Mouse (Mus musculus): Measurements from ENCODE around the gene Vmn1r44. TPM values are rescaled to one million over a fixed set of nuclear protein-coding genes. Genes with fewer than 3 reads are reported as not detected.
"Not testable (repeated sequence)": the region's sequence is repeated elsewhere in the genome, so short reads cannot be mapped to it uniquely, and the experiment has no call there.

Vmn1r44 gene
- total RNA-seq (2022) = not detected

DNA sequence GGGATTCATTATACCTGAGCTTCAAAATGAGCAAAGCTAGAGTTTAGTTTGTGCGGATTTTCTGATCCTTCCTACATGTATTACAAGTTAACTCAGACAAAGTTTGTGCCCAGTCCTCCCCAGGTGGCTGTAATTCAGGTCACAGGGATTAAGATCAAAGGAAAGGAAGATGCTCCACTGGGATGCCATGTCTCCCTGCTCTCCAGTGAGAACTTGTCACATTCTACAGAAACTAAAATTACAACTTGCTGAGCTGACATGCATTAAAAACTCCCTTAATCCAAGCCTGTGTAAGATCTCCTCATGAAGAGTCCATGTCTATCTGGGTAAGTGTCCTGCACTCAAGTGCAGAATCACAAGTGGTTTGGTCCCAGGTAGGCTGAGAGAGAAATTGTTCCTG is at the start of gene Vmn1r44:
TSS of gene Vmn1r44 (plus strand) at position 301 of the 400 bp plus-strand sequence.
- no peak for DNase-seq (ENCODE audit: low spot score in 2 of 2)

DNA sequence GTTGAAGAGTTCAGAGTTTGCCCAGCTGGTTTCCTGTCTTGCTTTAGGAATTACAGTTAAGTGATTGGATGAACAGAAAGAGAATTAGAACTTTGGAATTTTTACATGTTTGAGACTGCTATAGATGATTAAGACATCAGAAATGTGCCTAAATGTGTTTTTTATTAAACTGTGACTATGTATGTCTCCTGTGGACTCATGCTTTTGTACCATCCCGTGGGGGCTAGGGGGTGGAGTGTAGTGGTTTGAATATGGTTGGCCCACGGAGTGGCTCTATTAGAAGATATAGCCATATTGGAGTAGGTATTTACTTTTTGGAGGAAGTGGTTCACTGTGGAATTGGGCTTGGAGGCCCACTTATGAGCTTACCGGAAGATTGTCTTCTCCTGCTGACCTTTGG is 25.9 kb upstream of the Vmn1r44 start:
- no peak for DNase-seq (ENCODE audit: low spot score in 2 of 2)

DNA sequence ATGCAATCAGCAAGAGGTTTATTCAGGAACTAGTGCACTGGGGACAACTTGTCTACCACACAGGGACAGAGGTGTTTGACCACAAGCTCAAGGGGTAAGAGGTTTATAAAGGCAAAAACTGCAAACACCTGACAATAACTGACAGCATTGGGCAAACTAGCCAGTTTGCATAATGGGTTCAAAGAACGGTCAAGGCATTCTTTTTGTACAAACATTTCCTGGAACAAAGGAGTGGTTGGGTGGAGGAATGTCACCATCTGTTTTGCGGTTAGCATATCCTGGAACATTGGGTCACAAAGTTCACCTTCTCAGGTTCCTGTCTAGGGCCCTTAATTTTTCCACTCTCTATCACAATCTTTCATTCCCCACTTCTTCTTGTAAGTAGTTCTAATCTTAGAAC is 23.6 kb upstream of the Vmn1r44 start:
- DNase-seq (ENCODE audit: low spot score in 2 of 2) = no peak

DNA sequence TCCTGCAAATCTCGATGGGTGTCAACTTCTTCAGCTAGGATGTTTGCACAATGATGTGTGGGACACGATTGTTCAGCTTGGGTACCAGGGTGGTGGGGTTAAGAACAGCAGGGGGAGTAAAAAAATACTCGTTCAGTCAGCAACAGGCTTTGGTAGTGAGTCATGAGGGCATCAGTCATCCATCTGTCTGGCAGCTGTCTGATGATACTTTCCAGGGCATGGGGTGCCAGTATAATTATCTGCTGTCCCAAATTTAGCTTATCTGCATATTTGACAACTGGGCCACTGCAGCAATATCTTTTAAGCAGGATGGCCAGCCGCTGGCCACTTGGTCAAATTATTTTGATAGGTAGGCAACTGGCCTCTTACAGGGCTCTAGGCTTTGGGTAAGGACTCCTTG is 19.7 kb upstream of the Vmn1r44 start:
- no peak for DNase-seq (ENCODE audit: low spot score in 2 of 2)

DNA sequence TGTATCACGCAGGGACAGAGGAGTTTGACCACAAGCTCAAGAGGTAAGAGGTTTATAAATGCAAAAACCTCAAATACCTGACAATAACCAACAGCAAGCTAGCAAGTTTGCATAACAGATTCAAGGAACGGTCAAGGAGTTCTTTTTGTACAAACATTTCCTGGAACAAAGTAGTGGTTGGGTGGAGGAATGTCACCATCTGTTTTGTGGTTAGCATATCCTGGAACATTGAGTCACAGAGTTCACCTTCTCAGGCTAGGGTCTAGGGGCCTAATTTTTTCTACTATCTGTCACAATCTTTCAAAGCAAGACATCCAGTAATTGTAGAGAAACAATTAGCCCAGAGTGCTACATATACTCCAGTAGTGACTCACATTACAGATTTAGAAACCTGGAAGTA is 16.2 kb upstream of the Vmn1r44 start:
- no peak for DNase-seq (ENCODE audit: low spot score in 2 of 2)

DNA sequence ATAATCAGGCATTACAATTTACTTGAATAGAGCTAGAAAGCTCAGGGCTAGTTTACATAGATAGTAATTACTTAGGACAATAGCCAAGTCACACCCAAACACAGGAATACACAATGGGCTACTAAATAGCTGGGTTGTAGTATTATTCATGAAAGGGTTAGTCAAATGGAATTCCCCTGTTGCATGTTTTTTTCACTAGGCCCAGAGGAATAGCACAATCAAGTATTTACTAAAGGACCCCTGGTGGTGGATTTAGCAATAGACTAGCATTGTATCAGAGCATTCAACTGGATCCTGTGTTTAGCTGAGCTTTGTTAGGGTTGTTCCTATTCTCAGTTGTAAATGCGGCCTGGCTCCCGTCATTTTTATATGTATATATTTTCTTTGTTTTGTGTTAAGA is 15.5 kb upstream of the Vmn1r44 start:
- DNase-seq (ENCODE audit: low spot score in 2 of 2) = no peak

DNA sequence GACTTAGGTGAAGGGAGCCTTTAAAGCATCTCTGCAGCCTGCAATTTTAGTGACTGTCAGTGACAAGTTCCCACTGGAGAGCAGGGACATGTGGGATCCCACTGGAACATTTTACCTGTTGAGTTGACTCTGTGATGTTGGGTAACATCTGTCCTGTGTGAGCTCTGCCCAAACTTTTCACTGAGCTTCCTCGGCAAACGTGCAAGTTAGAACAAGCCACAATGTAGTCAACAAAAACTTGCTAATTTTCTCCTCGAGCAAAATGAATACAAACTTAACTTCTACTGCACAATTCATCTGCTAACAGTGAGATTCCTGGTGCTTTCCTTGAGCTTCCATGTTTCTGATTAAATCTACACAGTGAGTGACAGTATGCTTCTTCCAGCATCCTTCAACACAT is 7.1 kb upstream of the Vmn1r44 start, which contains the start of the genes Vmn1r42 and Vmn1r43:
TSS of gene Vmn1r42 (minus strand) at position 101 of the 400 bp plus-strand sequence.
TSS of gene Vmn1r43 (minus strand) at position 101 of the 400 bp plus-strand sequence.
- not testable (repeated sequence) for DNase-seq (ENCODE audit: low spot score in 2 of 2)

DNA sequence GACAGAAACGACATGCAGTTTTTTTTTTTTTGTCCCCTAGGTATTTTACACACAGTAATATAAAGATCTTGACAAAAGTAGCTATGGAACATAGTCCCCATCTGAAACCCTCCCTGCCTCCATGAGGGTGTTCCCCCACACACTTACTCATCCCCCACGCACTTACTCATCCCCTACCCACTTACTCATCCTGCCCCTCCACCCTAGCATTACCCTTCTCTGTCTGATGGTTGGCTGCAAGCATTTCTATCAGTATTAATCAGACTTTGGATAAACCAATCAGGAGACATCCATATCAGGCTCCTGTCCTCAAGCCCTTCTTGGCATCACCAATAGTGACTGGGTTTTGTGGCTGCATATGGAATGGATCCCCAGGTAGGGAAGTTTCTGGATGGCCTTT is 6.5 kb upstream of the Vmn1r44 start:
- DNase-seq (ENCODE audit: low spot score in 2 of 2) = no peak

DNA sequence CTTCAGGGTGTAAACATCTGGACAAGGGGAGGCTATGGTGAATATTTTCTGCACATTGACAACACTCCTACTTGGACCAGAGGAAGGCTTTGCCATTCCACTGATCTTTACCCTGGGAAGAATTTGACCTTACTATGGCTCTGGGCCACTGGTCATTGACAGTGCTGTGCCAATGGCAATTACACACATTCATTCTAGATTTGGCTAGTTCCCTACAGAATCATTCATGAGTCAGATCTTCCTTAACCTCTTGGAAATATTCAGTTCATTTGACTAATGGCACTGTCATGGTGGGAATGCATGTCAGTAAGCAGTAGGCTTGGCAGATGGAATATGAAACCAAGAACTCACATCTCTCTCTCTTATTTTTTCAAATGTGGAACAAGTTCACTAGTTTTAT is 2.6 kb upstream of the Vmn1r44 start:
- DNase-seq (ENCODE audit: low spot score in 2 of 2) = no peak

DNA sequence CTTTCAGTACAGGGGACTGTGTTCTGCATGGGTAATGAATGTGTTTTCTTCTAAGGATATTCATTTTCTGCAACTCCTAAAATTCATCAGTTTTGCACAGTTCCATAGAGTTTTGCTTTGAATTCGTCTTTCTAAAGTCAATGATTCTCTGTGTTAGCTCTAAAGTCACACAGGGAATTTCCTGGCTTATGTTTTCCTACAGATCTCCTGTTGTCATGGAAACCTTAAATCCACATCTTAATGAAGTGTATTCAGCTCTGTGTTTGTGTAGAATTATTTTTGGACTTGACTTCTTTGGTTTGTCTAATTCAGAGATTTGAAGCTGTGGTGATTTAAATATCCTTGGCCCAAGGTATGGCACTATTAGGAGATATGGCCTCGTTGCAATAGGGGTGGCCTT is 352 bp downstream of the Vmn1r44 start:
- no peak for DNase-seq (ENCODE audit: low spot score in 2 of 2)

DNA sequence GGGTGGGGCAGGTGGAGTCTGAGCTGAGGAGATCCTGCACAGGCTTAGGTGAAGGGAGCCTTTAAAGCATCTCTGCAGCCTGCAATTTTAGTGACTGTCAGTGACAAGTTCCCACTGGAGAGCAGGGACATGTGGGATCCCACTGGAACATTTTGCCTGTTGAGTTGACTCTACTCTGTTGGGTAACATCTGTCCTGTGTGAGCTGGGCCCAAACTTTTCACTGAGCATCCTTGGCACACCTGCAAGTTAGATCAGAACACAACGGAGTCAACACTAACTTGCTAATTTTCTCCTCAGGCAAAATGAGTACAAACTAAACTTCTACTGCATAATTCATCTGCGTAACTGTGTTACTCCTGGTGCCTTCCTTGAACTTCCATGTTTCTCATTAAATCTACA is 57.0 kb downstream of the Vmn1r44 start, which contains the start of gene Vmn1r45:
TSS of gene Vmn1r45 (minus strand) at position 101 of the 400 bp plus-strand sequence.
- not testable (repeated sequence) for DNase-seq (ENCODE audit: low spot score in 2 of 2)

DNA sequence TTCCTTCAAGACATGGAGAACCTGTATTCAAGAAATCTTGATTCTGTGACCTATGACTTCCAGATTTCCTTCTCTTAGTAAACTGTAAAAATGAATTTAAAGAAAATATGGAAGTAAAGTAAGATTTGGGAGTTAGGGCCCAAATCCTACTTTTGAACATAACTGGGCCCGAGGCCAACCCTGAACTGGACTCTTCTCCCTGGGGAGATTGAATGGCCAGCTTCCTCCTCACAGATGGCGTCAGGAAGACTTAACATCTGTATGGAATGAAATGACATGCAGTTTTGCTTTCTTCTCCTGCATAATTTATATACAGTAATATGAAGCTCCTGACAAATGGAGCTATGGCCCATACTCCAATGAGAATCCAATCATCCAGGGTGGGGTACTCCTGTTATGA is 57.5 kb downstream of the Vmn1r44 start:
- no peak for DNase-seq (ENCODE audit: low spot score in 2 of 2)

Other genes starting within 250 kb of the Vmn1r44 start
- 1 to 10 TPM; 2.9 to 6.3 (median 4.1) TPM for gene Txnrd3, start 239.7 kb upstream of the Vmn1r44 start, total RNA-seq (2022)
- not detected for gene Vmn1r40, start 176.1 kb upstream of the Vmn1r44 start, total RNA-seq (2022)
- gene Vmn1r41, start 142.9 kb upstream of the Vmn1r44 start, total RNA-seq (2022) = not detected
- not detected for gene Vmn1r42, start 7.2 kb upstream of the Vmn1r44 start, total RNA-seq (2022)
- gene Vmn1r43, start 7.2 kb upstream of the Vmn1r44 start, total RNA-seq (2022) = not detected
- not detected for gene Vmn1r45, start 56.9 kb downstream of the Vmn1r44 start, total RNA-seq (2022)
- not detected for gene Vmn1r46, start 85.7 kb downstream of the Vmn1r44 start, total RNA-seq (2022)
- not detected for gene Vmn1r47, start 132.5 kb downstream of the Vmn1r44 start, total RNA-seq (2022)
- gene Vmn1r48, start 153.2 kb downstream of the Vmn1r44 start, total RNA-seq (2022) = not detected
- not detected for gene Vmn1r49, start 194.8 kb downstream of the Vmn1r44 start, total RNA-seq (2022)
- not detected for gene Vmn1r50, start 217.8 kb downstream of the Vmn1r44 start, total RNA-seq (2022)
- gene Vmn1r51, start 238.9 kb downstream of the Vmn1r44 start, total RNA-seq (2022) = not detected

Measured in layer of hippocampus, adult 8-10 months (tissue).